Mouse (Mus musculus): ENCODE measurements around the gene Fam206a.

Fam206a gene

GRCm38 (mm10) chr4:56845896-56846533 lies 43.9 kb downstream of the Fam206a start:
- DNase-seq: no peak

DNA sequence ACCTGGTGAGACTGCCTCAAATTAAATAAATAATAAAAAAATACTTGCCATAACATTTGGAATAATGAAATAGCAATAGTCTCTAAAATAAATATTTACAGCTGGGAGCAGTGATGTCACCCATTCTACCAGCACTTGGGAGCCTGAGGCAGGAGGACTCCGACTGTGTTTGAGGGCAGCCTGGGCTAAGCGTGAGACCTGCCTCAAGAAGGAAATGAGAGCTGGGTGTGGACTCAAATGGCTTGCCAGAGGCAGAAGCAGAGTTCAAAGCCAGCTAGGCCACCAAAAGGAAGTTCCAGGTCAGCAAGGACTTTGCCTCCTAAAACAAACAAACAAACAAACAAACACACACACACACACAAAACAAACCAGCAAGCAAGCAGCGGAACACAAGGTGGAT lies 45.3 kb downstream of the Fam206a start:
- DNase-seq: no peak

- no peak for DNase-seq
Measured at GRCm38 (mm10) chr4:56848044-56848443, 45.9 kb downstream of the Fam206a start.

DNA sequence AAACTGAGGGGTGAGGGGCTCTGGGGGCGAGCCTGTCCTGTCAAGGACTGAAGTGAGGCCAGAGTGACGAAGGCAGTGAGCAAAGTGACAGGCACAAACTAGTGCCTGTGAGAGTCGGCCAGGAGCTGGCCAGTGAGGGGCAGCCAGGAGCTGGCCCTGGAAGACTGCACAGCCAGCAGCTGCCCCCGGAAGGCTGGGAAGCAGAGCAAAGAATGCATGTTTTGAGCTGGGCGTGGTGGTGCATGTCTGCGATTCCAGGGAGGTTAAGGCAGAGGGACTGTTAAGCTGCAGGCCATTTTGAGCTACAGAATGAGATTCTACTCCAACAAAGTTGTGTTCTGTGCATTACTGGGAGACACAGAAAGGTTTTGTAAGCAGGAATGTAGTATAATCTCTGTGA lies 48.6 kb downstream of the Fam206a start:
- DNase-seq: no peak

DNA sequence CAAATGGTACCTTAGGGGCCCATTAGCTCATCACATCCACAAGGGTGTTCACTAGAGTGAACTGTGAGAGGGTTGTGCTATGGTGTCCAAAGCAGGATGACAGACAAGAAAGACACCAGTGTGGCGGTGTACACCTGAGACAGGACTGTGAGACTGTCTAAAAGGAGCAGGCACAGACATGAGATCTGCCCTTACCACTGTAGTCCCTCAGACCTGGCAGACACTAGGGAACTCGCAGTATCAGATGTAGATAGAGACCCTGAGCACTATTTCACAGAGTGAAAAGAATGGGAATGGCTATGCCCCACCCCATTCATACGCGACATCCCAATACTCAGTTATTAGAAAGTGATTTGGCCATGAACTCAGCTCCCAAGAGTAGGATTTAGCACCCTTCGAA lies 53.8 kb downstream of the Fam206a start:
- no peak for DNase-seq

GRCm38 (mm10) chr4:56856371-56856949 lies 54.3 kb downstream of the Fam206a start:
- no peak for DNase-seq

DNA sequence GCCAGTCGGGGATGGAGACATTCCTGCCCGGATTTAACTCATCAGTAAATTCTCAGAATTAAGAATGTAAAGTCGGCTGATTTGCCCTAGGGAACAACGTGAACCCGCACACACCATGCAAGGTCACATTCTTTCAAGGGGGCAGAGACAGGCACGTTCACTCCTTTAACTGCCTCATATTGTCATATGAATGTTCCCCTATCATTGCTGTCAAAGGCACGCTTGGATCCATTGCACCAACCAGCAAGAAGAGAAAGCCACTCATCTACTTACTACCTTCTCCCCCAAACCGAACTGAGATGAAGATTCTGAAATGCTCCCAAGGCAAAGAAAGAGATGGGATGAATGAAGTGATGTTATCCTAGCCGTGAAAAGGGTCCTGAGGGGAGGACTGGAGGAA lies 56.6 kb downstream of the Fam206a start:
- no peak for DNase-seq

Data from spleen, adult 18-20 months (tissue).